Mouse (Mus musculus): ENCODE data around the gene Tmem135. TPM values are rescaled to one million over a fixed set of nuclear protein-coding genes. Genes with fewer than 3 reads are reported as not detected.

The Tmem135 gene
- polyA plus RNA-seq, 1 experiment: not detected

GRCm38 (mm10) chr7:89355519-89356255 is 48.3 kb downstream of the Tmem135 start:
- no peak overlapping the region for H3K27ac ChIP-seq (ENCODE audit: insufficient read depth, low read depth, low read length)
- TF ChIP-seq POLR2A (IDR thresholded peaks at IDR 0.05; ENCODE audit: insufficient read depth, low read depth, low read length) (no peak), CTCF (IDR thresholded peaks at IDR 0.05; ENCODE audit: insufficient read depth, low read depth, low read length) (no peak)
- no peak overlapping the region for H3K4me3 ChIP-seq (ENCODE audit: insufficient read depth, low read depth, low read length)
- WGBS: 84% methylated on average over 8 of the region's 8 CpGs
- H3K4me1 ChIP-seq (ENCODE audit: control insufficient read depth, insufficient read depth, low read length): no peaks in the 10 kb centered on the region

DNA sequence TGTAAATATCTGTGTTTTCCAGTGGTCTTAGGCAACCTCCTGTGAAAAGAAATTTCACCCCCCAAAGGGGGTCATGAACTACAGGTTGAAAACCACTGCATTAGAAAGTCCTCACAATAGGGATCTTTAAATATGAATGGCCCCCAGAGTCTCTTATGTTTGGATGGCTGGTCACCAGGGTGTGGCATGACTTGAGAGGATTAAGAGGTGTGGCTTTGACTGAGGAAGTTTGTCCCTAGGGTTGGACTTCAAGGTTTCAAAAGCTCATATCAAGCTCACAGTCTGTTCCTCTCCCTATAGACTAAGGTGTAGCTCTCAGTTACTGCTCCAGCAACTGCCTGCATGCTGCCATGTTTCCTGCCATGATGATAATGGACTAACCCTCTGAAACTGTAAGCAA is 62.0 kb downstream of the Tmem135 start:
- no peak overlapping the region for H3K4me3 ChIP-seq (ENCODE audit: insufficient read depth, low read depth, low read length)
- H3K4me1 ChIP-seq (ENCODE audit: control insufficient read depth, insufficient read depth, low read length): no peaks in the 10 kb centered on the region
- TF ChIP-seq CTCF (IDR thresholded peaks at IDR 0.05; ENCODE audit: insufficient read depth, low read depth, low read length) (no peak), POLR2A (IDR thresholded peaks at IDR 0.05; ENCODE audit: insufficient read depth, low read depth, low read length) (no peak)
- no peak overlapping the region for H3K27ac ChIP-seq (ENCODE audit: insufficient read depth, low read depth, low read length)

DNA sequence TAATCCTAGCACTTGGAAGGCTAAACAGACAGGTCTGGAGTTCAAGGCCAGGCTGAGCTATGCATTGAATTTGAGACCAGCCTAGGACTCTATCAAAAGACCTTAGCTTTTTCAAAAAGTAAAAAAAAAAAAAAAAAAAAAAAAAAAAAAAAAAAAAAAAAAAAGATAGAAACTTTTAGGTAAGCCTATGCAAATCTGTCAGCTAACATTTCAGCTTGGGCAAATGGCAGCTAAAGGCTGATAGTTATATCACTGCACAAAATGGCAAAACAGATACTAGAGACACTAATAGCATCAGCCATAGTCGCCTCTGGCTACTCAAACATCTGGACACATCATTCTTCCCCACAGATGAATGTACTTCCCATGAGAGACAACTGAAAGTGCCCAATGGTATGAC is 64.2 kb downstream of the Tmem135 start:
- H3K4me1 ChIP-seq (ENCODE audit: control insufficient read depth, insufficient read depth, low read length): no peaks in the 10 kb centered on the region
- H3K27ac ChIP-seq (ENCODE audit: insufficient read depth, low read depth, low read length): no peak overlapping the region
- TF ChIP-seq CTCF (IDR thresholded peaks at IDR 0.05; ENCODE audit: insufficient read depth, low read depth, low read length): no peak
- no peak for TF ChIP-seq POLR2A (IDR thresholded peaks at IDR 0.05; ENCODE audit: insufficient read depth, low read depth, low read length)
- 94% methylated on average over 1 of the region's 1 CpGs for WGBS
- H3K4me3 ChIP-seq (ENCODE audit: insufficient read depth, low read depth, low read length): no peak overlapping the region

DNA sequence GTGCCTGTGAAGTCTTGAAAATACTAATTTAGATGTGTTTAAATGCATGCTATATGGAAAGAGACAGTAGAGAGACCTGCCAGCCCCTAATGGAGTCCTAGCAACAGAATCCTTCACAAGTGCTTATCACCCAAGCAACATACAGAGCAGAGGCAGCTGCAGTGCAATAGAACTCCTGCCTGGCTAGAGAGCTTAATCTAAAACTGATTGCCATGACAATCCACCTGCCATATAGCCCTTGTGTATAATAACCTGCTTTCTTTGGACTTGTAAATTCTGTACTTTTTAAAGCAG is 64.9 kb downstream of the Tmem135 start:
- Histone ChIP-seq H3K27ac (ENCODE audit: insufficient read depth, low read depth, low read length) (peak overlapping the region; percentile 70), H3K4me3 (ENCODE audit: insufficient read depth, low read depth, low read length) (peak overlapping the region; percentile 92), H3K4me1 (ENCODE audit: control insufficient read depth, insufficient read depth, low read length) (no peaks in the 10 kb centered on the region)
- TF ChIP-seq POLR2A (IDR thresholded peaks at IDR 0.05; ENCODE audit: insufficient read depth, low read depth, low read length) (no peak), CTCF (IDR thresholded peaks at IDR 0.05; ENCODE audit: insufficient read depth, low read depth, low read length) (no peak)

- under 1% methylated on average over 57 of the region's 57 CpGs for WGBS
- H3K4me3 ChIP-seq (ENCODE audit: insufficient read depth, low read depth, low read length): peak overlapping the region; percentile 92
- H3K27ac ChIP-seq (ENCODE audit: insufficient read depth, low read depth, low read length): peak overlapping the region; percentile 70
- TF ChIP-seq CTCF (IDR thresholded peaks at IDR 0.05; ENCODE audit: insufficient read depth, low read depth, low read length) (no peak), POLR2A (IDR thresholded peaks at IDR 0.05; ENCODE audit: insufficient read depth, low read depth, low read length) (peak; percentile 76)
- no peaks in the 10 kb centered on the region for H3K4me1 ChIP-seq (ENCODE audit: control insufficient read depth, insufficient read depth, low read length)
Observed at GRCm38 (mm10) chr7:89338350-89339141, 65.5 kb downstream of the Tmem135 start.

- TF ChIP-seq POLR2A (IDR thresholded peaks at IDR 0.05; ENCODE audit: insufficient read depth, low read depth, low read length) (no peak), CTCF (IDR thresholded peaks at IDR 0.05; ENCODE audit: insufficient read depth, low read depth, low read length) (no peak)
- peak overlapping the region; percentile 92 for H3K4me3 ChIP-seq (ENCODE audit: insufficient read depth, low read depth, low read length)
- 5% methylated on average over 10 of the region's 10 CpGs for WGBS
- H3K27ac ChIP-seq (ENCODE audit: insufficient read depth, low read depth, low read length): peak overlapping the region; percentile 61; the same call in 1 of the 2 replicates
- H3K4me1 ChIP-seq (ENCODE audit: control insufficient read depth, insufficient read depth, low read length): no peaks in the 10 kb centered on the region
Observed at GRCm38 (mm10) chr7:89337711-89338349, 66.2 kb downstream of the Tmem135 start.

DNA sequence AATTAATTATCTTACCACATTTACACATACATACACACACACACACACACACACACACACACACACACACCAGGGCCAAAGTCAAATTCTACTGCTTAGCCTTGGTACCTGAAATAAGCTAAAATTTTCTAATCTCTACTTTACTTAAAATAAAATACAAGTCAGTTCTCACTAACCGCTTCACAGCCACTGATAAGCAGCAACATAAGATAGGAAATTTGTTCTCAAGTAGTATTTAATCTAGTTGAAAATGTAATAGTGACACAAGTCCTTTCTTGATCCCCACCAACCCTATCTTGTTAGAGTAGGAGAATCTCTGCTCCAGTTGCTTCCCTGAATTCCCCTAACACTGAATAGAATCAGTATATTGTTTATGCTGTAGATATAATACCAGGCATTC is 67.6 kb downstream of the Tmem135 start:
- Histone ChIP-seq H3K27ac (ENCODE audit: insufficient read depth, low read depth, low read length) (no peak overlapping the region), H3K4me3 (ENCODE audit: insufficient read depth, low read depth, low read length) (no peak overlapping the region), H3K4me1 (ENCODE audit: control insufficient read depth, insufficient read depth, low read length) (no peaks in the 10 kb centered on the region)
- 79% methylated on average over 1 of the region's 1 CpGs for WGBS
- TF ChIP-seq POLR2A (IDR thresholded peaks at IDR 0.05; ENCODE audit: insufficient read depth, low read depth, low read length) (no peak), CTCF (IDR thresholded peaks at IDR 0.05; ENCODE audit: insufficient read depth, low read depth, low read length) (no peak)

GRCm38 (mm10) chr7:89335316-89335715 is 68.7 kb downstream of the Tmem135 start:
- TF ChIP-seq CTCF (IDR thresholded peaks at IDR 0.05; ENCODE audit: insufficient read depth, low read depth, low read length): no peak
- TF ChIP-seq POLR2A (IDR thresholded peaks at IDR 0.05; ENCODE audit: insufficient read depth, low read depth, low read length): no peak
- no peak overlapping the region for H3K27ac ChIP-seq (ENCODE audit: insufficient read depth, low read depth, low read length)
- no peak overlapping the region for H3K4me3 ChIP-seq (ENCODE audit: insufficient read depth, low read depth, low read length)
- no peaks in the 10 kb centered on the region for H3K4me1 ChIP-seq (ENCODE audit: control insufficient read depth, insufficient read depth, low read length)

GRCm38 (mm10) chr7:89329896-89330295 is 74.1 kb downstream of the Tmem135 start:
- WGBS: 96% methylated on average over 1 of the region's 1 CpGs
- no peak overlapping the region for H3K4me3 ChIP-seq (ENCODE audit: insufficient read depth, low read depth, low read length)
- H3K4me1 ChIP-seq (ENCODE audit: control insufficient read depth, insufficient read depth, low read length): no peaks in the 10 kb centered on the region
- no peak overlapping the region for H3K27ac ChIP-seq (ENCODE audit: insufficient read depth, low read depth, low read length)
- TF ChIP-seq POLR2A (IDR thresholded peaks at IDR 0.05; ENCODE audit: insufficient read depth, low read depth, low read length) (no peak), CTCF (IDR thresholded peaks at IDR 0.05; ENCODE audit: insufficient read depth, low read depth, low read length) (no peak)
